Mouse (Mus musculus) lung, postnatal 0 days (tissue): ENCODE results near the gene Sgpp2. TPM values are rescaled to one million over a fixed set of nuclear protein-coding genes. Genes with fewer than 3 reads are reported as not detected.

ENCODE experiments used
- ATAC-seq: fragments of 200-750 bp; cut with Nextera tagmentation; 2 replicates; pipeline ENCODE4 v1.8.0; 2017; ENCODE audit warnings: moderate library complexity
- DNase-seq: peaks from one replicate; pipeline ENCODE4 v3.0.0-alpha.2; 2016; ENCODE audit warnings: low spot score
- H3K27ac ChIP-seq: fragments of 300-500 bp; sonication (generic); 2 replicates; pipeline ENCODE4 v1.5.1; 2014; ENCODE audit warnings: antibody characterized with exemption, mild to moderate bottlenecking, low read length, mixed read lengths
- H3K27me3 ChIP-seq: fragments of 300-500 bp; sonication (generic); replicated peaks from 2 replicates; pipeline ENCODE4 v1.6.1; 2014; ENCODE audit warnings: low read length, mixed read lengths; ENCODE audit not compliant: insufficient read depth
- H3K36me3 ChIP-seq: fragments of 300-500 bp; sonication (generic); 2 replicates; pipeline ENCODE4 v1.6.1; 2014; ENCODE audit warnings: low read length, mixed read lengths; ENCODE audit not compliant: insufficient read depth
- H3K4me1 ChIP-seq: fragments of 300-500 bp; sonication (generic); 2 replicates; pipeline ENCODE4 v1.6.1; 2014; ENCODE audit warnings: antibody characterized with exemption, low read depth, low read length, mixed read lengths; ENCODE audit not compliant: insufficient read depth
- H3K4me2 ChIP-seq: fragments of 300-500 bp; sonication (generic); replicated peaks from 2 replicates; pipeline ENCODE4 v1.6.1; 2014; ENCODE audit warnings: low read depth, mild to moderate bottlenecking, low read length, moderate library complexity, mixed read lengths
- H3K4me3 ChIP-seq: fragments of 300-500 bp; sonication (generic); 2 replicates; pipeline ENCODE4 v1.5.1; 2014; ENCODE audit warnings: low read depth, low read length
- H3K9ac ChIP-seq: fragments of 300-500 bp; sonication (generic); replicated peaks from 2 replicates; pipeline ENCODE4 v1.6.1; 2014; ENCODE audit warnings: low read depth, mild to moderate bottlenecking
- H3K9me3 ChIP-seq: fragments of 300-500 bp; sonication (generic); 2 replicates; pipeline ENCODE4 v1.6.1; 2016; ENCODE audit warnings: low read length, mixed read lengths
- CTCF ChIP-seq: IDR thresholded peaks from 2 replicates; pipeline ENCODE4 v1.5.1; 2016; ENCODE audit warnings: antibody characterized with exemption, mild to moderate bottlenecking
- EP300 ChIP-seq: IDR thresholded peaks from 2 replicates; pipeline ENCODE4 v1.6.1; 2016; ENCODE audit warnings: antibody characterized with exemption, mild to moderate bottlenecking, control low read depth
- WGBS: fragments of 180-500 bp; shearing (Covaris S2); extraction: QIAGEN DNeasy Blood & Tissue Kit; methylation state at CpG from one replicate; pipeline ENCODE4 v1.1.7; 2014; 5-methylcytosine and 5-hydroxymethylcytosine counted together
- polyA plus RNA-seq: library from polyadenylated mRNA; unstranded; fragments of >200 nt; fragmentation: Nextera tagmentation; extraction: Ambion mirVana; gene quantifications from 2 replicates; pipeline ENCODE4 v1.2.1, GENCODE M21; 2015

The Sgpp2 gene
- polyA plus RNA-seq, 1 experiment from 2014 or later: 10.9 TPM

DNA sequence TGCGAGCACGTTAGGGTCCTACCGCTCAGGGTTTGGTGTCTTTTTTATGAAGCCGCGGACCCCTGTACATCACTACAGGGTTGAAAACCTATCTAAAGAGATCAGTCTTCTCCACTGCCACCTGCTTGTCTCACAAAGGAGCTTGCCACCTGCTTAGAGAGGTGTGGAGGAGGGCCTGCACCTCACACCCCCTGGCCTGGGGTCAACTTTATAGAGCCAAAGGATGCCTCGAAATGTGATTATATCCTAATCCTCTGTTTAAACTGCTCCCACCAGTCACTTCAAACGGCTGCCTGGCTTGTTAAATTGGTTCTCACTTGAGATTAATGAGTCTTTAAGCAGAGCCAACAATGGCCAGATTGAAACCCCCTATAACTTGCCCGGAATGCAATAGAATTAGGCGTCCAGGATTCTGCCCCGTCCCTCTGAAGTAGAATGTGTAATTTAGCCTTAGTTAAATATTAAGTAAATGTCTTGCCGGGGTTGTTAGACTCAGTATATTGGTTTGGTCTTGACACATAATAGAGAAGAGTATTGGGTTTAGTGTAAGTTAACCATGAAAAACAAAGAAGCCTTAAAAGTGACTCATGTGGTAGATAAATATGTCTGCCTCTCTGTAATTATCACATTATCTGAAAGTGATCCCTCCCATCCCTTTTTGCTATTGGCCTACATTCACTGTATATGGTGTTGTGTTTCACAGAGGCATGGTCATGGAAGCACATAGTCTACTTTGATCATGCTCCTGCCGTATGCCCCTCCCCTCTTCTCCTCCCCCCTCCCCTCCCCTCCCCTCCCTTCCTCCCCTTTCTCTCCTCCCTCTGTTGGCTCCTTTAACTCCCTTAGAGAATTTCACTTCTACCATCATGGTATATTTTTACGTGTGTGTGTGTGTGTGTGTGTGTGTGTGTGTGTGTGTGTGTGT lies 54.1 kb downstream of the Sgpp2 start:
- Histone ChIP-seq H3K27ac (no peak overlapping the region), H3K27me3 (no peaks in the 10 kb centered on the region), H3K36me3 (no peaks in the 10 kb centered on the region), H3K4me3 (no peak overlapping the region), H3K4me2 (no peak overlapping the region), H3K9ac (no peak overlapping the region), H3K4me1 (no peaks in the 10 kb centered on the region), H3K9me3 (no peaks in the 10 kb centered on the region)
- TF ChIP-seq CTCF: no peak
- WGBS: 59% methylated on average over 13 of the region's 13 CpGs
- ATAC-seq (no peak), DNase-seq (no peak)

DNA sequence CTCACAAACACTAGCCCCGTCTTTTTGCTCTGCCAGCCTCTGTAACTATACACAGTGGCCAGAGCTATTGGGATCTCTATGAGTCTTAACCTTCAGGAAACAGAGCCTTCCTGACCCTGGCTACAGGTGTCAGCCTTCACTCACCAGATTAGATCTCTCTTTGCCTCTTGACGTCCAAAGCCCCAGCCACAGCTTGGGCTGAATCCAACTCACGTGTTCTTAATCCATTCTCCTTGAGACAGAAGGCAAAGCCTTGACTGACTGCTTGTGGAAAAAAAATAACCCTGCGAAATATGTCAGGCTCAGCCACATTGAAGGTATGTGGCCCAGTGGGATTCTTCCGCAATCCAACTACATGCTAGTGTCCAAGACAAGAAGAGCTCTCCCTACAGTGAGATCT lies 57.7 kb downstream of the Sgpp2 start:
- peak; percentile 26 for DNase-seq
- H3K27me3 ChIP-seq: no peaks in the 10 kb centered on the region
- H3K4me1 ChIP-seq: peaks cover 3% of the 10 kb centered on the region; the same call in 1 of the 2 replicates
- H3K27ac ChIP-seq: no peak overlapping the region
- H3K36me3 ChIP-seq: no peaks in the 10 kb centered on the region
- no peak overlapping the region for H3K9ac ChIP-seq
- no peak overlapping the region for H3K4me3 ChIP-seq
- H3K9me3 ChIP-seq: no peaks in the 10 kb centered on the region
- TF ChIP-seq EP300 (no peak), CTCF (no peak)
- ATAC-seq: no peak
- no peak overlapping the region for H3K4me2 ChIP-seq
- 47% methylated on average over 5 of the region's 5 CpGs for WGBS

GRCm38 (mm10) chr1:78370121-78370520 lies 60.0 kb downstream of the Sgpp2 start:
- H3K27ac ChIP-seq: no peak overlapping the region
- H3K4me2 ChIP-seq: no peak overlapping the region
- no peak for TF ChIP-seq CTCF
- no peak for TF ChIP-seq EP300
- ATAC-seq (no peak), DNase-seq (no peak)
- peaks cover 3% of the 10 kb centered on the region; the same call in 1 of the 2 replicates for H3K4me1 ChIP-seq
- 21% methylated on average over 6 of the region's 6 CpGs for WGBS
- H3K9me3 ChIP-seq: no peaks in the 10 kb centered on the region
- H3K9ac ChIP-seq: no peak overlapping the region
- no peaks in the 10 kb centered on the region for H3K36me3 ChIP-seq
- no peak overlapping the region for H3K4me3 ChIP-seq
- no peaks in the 10 kb centered on the region for H3K27me3 ChIP-seq

DNA sequence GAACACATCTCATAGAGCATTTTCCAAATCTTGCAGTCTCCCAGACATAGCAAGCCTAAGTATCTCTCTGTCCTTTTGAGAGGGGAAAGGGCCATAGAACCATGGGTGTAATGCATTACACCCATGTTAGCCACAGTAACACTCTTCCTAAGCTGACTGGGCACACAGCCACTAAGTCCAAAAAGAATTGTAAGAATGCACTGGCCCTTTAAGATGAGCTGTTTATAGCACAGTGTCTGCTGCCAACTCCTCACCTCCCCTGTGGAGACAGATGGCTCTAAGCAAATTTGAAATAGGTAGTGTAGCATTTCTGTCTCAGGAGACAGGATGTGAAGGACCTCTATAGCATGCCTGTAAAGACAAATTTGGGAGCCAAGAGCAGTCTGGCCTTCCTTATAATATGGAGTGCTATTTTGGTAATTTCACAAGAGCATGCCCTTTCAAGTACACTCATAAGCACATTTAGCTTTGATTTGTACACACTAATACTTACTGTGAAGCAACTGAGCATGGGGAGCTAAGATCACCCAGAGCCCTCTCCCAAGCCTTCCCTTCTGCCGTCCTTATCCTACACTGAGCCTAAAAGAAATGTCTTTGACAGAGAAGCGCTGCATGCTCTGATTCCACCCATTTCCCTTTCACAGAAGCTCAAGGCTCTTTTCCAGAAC lies 61.6 kb downstream of the Sgpp2 start:
- peak; percentile 52 for ATAC-seq
- H3K4me1 ChIP-seq: peaks cover 3% of the 10 kb centered on the region; the same call in 1 of the 2 replicates
- H3K36me3 ChIP-seq: no peaks in the 10 kb centered on the region
- 50% methylated on average over 2 of the region's 2 CpGs for WGBS
- H3K27ac ChIP-seq: 0 out of 2 replicates have a peak overlapping the region, but pooled peaks have one; percentile 5
- no peak overlapping the region for H3K4me3 ChIP-seq
- no peak for TF ChIP-seq CTCF
- no peak for TF ChIP-seq EP300
- DNase-seq: peak; percentile 71
- no peak overlapping the region for H3K9ac ChIP-seq
- no peaks in the 10 kb centered on the region for H3K27me3 ChIP-seq
- H3K4me2 ChIP-seq: no peak overlapping the region
- no peaks in the 10 kb centered on the region for H3K9me3 ChIP-seq

DNA sequence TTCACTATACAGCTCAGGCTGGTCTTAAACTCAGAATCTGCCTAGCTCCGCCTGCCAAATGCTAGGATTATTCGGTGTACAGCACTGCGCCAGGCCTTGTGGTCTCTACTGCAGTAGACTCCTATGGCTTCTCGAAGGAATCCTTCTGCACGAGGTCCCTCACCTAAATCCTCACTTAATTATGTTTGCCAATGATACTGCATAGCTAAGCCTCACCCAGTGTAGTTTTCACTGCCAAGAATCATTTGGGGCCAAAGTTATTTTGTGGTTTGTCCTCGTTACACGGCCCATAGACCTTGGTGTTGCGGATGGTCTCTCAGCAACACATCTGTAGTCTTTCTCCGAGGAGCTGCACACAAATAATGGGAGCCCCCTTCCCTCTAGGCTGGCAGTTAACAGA lies 62.2 kb downstream of the Sgpp2 start:
- Histone ChIP-seq H3K4me2 (no peak overlapping the region), H3K27ac (0 out of 2 replicates have a peak overlapping the region, but pooled peaks have one; percentile 5), H3K4me1 (peaks cover 3% of the 10 kb centered on the region; the same call in 1 of the 2 replicates), H3K36me3 (no peaks in the 10 kb centered on the region), H3K4me3 (no peak overlapping the region), H3K9me3 (no peaks in the 10 kb centered on the region), H3K9ac (no peak overlapping the region), H3K27me3 (no peaks in the 10 kb centered on the region)
- TF ChIP-seq CTCF: no peak
- no peak for TF ChIP-seq EP300
- ATAC-seq (no peak), DNase-seq (no peak)
- WGBS: 80% methylated on average over 9 of the region's 9 CpGs

DNA sequence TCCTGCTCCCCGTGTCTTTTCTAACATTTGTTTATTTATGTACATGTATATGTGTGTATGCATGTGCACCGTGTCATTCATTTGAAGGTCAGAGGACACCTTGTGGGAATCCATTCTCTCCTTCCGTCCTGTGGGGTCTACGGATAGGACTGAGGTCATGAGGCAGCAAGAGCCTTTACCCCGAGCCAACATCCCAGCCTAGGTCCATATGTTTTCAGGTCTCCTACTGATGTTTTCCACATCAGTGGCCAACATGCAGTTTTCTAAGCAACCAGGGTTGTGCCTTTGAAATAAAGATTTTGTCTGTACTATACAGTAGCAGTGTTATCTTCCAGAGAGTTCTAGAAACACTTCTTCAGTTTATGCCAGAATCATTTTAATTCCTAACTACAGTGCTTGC lies 63.7 kb downstream of the Sgpp2 start:
- DNase-seq (no peak), ATAC-seq (no peak)
- no peak overlapping the region for H3K27ac ChIP-seq
- 79% methylated on average over 5 of the region's 5 CpGs for WGBS
- no peaks in the 10 kb centered on the region for H3K9me3 ChIP-seq
- H3K4me3 ChIP-seq: no peak overlapping the region
- no peak overlapping the region for H3K4me2 ChIP-seq
- no peak overlapping the region for H3K9ac ChIP-seq
- TF ChIP-seq EP300 (no peak), CTCF (no peak)
- H3K36me3 ChIP-seq: no peaks in the 10 kb centered on the region
- H3K27me3 ChIP-seq: no peaks in the 10 kb centered on the region
- H3K4me1 ChIP-seq: peaks cover 3% of the 10 kb centered on the region; the same call in 1 of the 2 replicates
